Mouse (Mus musculus): Measurements from ENCODE around the gene Nsmce4a.
A peak's percentile ranks its signal among the peaks of the same experiment; 100 is the strongest.
"Not testable (repeated sequence)": the region's sequence is repeated elsewhere in the genome, so short reads cannot be mapped to it uniquely, and the experiment has no call there.

The Nsmce4a gene

DNA sequence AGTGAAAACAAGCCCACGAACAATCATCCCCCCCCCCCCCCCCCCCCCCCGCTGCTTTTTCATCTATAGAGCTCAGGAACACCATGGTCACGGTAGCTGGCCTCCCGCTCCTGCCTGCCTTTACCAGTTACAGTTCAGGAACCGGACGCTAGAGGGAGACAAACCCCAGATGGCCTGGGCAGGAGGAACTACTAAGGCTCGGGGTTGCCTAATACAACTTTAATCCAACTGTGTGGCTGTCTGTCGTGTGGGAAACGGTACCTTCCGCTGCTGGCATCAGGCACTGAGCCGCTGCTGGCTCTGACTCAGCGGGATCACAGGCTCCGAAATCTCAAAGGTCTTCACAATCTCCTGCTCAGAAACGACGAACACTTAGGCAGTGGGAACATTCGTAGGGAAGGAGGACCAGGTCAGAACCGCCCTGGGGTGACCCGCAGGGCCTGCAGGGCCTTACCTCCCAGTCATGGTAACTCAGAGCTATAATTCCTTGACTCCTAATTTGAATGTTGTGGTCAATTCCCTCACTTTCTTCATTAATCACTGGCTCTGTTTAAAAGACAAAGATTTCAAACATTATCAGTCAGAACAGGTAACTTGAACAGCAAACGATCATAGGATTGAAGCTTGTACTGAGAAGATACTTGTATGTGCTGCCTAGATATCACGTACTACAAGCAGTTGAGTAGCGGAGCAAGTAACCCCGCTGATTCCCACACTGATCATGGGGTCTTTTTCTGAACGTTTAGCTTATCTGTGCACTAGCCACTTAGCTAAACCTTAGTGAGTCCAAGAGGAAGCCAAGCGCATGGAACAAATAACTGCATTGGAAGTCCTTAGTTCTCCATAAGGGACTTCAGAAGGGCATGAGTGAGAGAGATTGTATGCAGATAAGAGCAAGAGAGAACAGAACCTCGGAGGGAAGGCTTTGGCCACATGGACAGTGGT, 39.3 kb downstream of the Nsmce4a start:
- peak; percentile 84 to 87 for DNase-seq

DNA sequence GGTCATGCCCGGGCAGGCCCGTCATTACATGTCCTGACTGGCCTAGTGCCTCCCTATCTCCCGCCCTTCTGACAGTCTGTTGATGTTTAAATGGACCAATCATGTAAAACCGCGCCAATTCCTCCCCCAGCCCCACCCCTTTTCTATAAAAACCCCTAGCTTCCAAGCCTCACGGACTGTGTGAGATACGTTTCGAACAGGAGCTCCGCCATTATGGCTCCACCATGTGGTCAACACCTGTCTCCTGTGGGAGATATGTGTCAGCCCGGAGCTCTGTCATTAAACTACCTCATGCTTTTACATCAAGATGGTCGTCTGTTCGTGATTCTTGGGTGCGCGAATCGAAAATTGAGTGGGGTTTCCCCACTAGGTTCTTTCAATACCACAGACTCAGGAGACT, 41.8 kb downstream of the Nsmce4a start:
- not testable (repeated sequence) for DNase-seq

DNA sequence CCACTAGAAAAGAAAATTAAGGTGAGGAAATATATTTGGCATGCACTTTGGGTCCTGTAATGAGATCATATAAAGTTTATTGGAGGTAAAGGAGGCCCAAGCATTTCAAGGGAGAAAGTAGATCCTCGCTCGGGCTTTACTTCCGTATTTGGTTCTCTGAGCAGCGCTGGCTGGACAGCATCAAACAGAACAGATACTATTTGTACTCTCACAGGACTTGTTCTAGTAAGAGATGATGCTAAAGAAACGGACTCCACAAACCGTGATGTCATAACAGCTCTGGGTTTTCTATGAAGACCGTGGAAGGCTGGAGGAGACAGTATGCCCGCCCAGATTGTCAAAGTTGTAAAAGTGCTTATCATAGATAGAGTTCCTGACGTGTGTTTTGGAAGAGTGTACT, 45.6 kb downstream of the Nsmce4a start:
- DNase-seq: no peak

DNA sequence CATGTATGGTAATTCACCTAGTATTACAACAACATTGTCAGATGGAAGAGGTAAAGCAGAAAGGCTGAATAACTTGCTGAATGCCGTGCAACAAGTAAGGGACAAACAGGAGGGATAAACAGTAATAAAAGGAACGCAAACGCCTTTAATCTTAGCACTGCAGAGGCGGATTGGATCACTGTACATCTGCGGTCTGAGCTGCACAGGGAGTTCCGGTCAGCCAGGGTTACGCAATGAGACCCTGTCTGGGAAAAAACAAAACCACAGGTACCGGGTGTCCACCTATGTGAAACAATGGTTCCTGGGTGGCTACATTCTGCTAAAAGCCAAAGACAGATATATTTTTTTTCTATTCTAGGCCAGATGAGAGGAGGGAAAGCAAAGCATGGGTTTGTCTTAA, 49.5 kb downstream of the Nsmce4a start:
- no peak for DNase-seq

DNA sequence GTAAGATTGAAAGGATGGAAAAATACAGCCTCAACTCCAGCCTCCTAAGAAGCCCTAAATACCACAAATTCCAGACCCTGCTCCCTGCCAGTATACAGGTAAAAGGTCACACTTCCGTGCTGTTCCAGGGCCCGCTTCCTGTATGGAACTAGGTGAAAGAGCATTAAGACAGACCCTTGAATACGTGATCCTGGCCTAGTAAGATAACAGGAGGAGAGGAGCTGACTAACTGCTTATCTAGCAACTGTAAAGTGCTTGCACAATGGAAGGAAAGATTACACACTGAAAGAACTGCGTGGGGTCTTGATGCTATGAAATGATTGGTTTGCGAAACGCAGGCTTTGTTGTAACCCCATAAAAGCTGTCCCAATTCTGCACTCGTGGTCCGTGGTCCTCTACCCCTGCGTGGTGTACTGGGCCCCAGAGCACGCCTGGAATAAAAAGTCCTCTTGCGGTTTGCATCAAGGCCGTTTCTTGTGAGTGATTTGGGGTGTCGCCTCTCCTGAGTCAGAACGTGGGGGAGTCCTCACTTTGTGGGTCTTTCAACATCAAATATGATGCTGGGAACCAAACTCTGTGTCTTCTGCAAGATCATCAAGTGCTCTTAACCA, 52.0 kb downstream of the Nsmce4a start:
- DNase-seq: no peak

DNA sequence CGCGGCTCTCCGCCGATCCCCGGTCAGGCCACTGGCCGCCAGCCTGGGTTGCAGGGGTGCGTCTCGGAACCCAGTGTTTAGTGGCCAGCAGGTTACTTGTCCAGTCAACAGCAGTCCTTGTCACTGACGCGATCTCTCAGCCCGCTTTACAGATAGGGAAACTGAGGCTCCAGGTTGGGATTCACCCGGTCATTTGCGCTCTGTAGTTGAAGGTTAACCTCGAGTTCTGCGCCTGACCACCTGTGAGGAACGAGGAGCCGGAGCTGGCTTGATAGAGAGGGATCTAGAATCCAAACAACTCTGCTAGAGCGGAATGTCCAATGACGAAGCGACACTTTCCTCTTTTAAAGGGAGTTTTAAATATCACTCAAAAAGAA, 52.9 kb downstream of the Nsmce4a start, which contains the start of gene Ate1:
Gene Ate1, minus strand, starts transcription at position 321 of the 377 bp plus-strand sequence.
- DNase-seq: no peak

DNA sequence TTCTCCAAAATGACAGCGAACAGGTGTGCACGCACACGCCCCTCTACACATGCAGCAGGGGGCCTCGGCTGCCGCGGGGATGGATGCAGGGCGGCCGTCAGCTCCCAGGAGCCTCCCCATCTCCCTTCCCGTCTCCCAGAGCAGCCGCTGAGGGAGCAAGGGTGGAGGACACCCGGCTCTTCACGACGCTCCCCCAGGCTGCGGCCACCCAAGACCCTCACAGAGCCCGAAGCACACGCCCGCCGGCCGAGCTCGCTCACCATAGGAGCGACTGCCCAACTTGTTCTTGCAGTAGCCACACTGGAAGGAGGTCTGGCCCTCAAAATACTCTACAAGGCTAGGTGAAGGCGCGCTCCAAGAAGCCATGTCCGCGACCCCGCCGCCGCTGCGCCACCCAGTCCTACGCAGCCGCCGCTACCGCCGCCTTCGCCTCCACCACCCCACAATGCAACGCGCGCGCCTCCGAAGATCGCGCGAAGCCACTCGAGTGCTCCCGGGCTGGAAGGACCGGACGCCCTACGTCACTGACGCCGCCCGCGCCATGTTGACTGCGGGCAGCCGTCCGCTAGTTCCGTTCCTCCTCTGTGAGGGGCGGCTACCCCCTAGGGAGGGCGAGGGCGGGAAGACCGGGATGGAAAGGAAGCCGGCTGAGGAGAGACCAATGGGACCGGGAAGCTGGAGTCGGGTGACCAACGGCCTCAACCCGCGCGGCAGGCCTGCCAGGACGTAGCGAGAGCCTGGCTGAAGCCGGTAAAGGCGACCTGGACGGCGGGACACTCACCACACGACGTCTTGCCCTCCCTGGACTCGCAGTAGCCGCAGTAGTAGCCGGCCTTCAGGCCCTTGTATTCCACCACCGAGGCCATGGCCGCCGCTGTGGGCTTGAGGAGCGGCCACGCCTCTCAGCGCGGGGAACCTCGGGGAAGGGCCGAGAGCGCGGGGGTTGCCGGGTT, 53.5 kb downstream of the Nsmce4a start:
- peak; percentile 97 to 98 for DNase-seq

DNA sequence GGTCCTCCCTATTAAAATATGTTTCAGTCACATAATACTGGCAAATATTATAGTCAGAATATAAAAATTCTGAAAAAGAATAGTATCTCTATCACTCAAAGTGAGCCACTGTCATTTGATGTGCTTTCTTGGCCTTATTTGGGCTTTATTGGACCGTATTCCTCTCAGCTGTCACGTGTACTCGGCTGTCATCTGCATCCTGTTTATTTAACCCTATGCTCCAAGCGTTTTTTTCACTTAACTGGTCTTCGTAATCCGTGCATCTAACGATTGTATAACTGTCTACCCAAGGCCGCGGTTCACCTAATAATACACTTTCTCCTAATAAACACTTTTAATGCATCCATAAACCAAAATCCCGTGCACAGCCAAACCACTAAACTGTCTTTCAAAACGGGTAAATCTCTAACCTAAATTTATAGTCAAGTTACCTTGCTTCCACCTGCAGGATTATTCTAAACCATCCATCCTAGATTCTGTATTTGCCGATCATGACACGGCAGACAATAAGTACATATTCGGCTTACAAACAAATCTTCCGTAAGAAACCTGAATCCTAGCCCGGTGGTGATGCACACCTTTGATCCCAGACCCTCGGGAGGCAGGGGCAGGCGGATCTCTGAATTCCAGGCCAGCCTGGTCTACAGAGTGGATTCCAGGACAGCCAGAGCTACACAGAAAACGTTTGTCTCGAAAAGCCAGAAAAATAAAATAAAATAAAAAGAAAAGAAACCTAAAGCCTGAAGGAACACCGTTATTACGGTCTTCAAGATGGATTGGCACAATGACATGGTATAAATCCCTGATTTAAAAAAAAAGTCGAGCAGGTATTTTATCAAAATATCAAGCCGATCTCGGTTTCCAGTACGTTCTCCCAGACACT, 54.5 kb downstream of the Nsmce4a start:
- DNase-seq: peak in 1 of 2 experiments; percentile 19

DNA sequence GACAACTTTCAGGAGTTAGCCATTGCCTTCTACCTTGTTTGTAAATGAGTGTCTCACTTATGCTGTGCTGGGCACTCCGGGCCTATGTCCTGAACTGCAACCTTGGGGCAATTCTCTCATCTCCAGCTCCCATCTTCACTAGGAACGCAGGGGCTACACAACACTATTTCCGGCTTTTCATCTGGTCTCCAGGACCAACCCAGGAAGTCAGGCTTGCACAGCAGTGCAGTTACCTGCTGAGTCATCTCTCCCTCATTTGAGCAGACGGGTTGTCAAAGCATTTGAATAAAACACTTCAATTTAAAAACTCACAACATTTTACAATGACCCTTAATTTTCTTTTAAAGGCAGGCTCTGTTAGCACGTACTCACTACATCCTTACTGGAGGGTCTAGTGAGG, 62.7 kb downstream of the Nsmce4a start:
- no peak for DNase-seq

DNA sequence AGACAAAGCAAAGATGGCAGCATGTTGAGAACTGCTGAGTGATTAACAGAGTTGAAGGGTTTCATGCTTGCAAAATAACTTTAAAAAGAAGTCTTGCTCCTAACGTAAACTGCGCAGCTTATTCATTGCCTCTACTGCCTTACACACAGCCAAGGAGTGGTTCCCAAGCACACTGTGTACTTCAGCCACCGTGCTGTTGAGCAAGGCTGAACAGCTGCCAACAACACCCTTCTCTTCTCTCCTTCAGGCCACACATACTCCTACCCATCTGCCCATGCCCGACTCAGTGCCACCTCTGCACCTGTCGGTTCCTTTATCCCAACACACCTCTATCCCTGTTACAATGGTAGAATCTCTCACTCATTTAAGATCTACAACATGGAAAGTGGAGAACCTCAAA, 69.9 kb downstream of the Nsmce4a start:
- peak; percentile 30 to 70 for DNase-seq

DNA sequence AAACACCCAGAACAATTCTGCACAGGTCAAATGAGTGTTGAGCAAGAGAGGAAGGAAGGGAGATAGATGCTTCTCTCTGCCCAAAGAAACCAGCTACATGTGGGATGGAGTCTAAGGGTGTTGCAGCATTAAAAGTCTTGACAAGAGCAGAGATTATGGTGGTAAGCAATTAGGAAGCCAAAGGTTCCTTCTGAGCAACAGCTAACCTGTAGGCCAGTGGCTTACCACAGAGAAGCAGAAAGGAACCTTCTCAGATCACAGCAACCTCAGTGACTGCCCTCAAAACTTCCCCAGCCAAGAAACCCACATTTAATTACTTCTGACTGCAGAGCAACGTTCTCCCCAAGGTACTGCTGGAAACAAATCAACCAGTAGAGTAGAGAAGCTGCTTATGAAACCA, 71.4 kb downstream of the Nsmce4a start:
- no peak for DNase-seq

DNA sequence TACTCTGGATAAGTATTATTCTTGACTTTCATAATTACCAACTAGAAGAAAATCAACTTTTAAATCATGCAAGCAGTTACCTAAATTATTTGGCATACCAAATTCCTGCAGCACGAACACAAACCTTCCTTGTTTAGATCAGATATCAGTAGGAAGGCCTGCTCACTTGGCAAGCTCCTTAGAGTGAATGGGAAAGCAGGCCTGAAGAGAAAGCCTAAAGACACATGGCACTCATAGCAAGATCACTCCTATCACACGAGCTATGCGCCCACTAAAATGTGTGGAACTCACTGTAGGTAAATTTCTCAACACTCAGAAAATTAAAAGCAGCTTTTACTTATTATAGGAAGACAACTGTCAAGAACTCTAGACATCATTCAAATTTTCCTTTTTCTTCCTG, 79.6 kb downstream of the Nsmce4a start:
- DNase-seq: no peak

DNA sequence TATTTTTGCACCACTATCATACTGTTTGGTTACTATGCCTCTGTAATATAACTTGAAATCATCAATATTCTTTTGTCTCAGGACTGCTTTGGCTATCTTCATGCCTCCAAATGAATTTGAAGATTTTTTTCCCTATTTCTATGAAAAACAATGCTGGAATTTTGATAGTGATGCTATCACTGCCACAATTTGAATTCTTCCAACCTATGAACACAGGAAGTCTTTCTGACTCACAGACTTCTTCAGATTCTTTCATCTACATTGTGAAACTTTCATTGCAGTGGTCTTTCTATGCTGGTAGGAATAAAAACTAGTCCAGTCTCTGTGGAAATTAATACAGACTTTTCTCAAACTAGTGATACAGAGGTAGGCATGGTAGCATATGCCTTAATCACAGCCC, 80.9 kb downstream of the Nsmce4a start:
- no peak for DNase-seq
